Mouse (Mus musculus): ENCODE measurements around the gene Hoxa6.

GRCm38 (mm10) chr6:52205221-52205620, 3.3 kb downstream of the Hoxa6 start:
- no peak for TF ChIP-seq CTCF (IDR thresholded peaks at IDR 0.05; ENCODE audit: extremely low read depth, insufficient read depth, insufficient read length, insufficient replicate concordance)
- TF ChIP-seq POLR2A (IDR thresholded peaks at IDR 0.05; ENCODE audit: low read depth, low read length) = no peak

Measured in spleen, adult 2 months (tissue).